Mouse (Mus musculus) heart, adult 2 months (tissue): ENCODE measurements around the gene Nectin1.

Source experiments
- CTCF ChIP-seq: fragments of 200-600 bp; IDR thresholded peaks from 2 replicates; pipeline ENCODE4 v1.8.1; 2022; ENCODE audit warnings: antibody characterized with exemption, mild to moderate bottlenecking, moderate library complexity
- POLR2A ChIP-seq: fragments of 200-500 bp; IDR thresholded peaks from 2 replicates; pipeline ENCODE4 v1.6.1; 2011; ENCODE audit warnings: mild to moderate bottlenecking, low read depth, low read length, control low read depth; ENCODE audit not compliant: insufficient read depth

DNA sequence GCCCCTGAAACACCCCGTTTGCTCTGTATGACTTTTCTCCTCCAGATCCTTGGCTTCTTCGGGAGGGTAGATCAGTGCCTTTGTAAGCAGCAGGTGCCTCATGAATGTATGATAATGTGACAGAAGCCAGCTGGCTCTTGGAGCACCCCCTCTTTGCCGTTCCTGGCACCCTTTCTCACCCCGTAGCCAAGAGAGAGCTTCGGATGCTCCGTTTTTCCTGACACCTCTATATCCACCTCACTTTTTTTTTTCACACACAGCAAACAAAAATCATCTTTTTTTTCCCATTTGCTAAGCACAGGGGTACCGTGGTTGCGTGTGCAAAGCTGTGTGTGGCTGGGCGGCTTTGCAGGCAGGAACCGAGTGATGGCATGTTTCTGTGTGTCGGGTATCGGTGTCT lies 16.3 kb downstream of the Nectin1 start:
- TF ChIP-seq CTCF (no peak), POLR2A (no peak)
